Mouse (Mus musculus) bone marrow, adult 2 months (tissue): ENCODE data around the gene Slc26a10.

Source experiments
- CTCF ChIP-seq: fragments of 200-500 bp; IDR thresholded peaks from 2 replicates; pipeline ENCODE4 v1.5.1; 2011; ENCODE audit warnings: low read length, control low read depth; ENCODE audit not compliant: control insufficient read depth, insufficient read depth
- POLR2A ChIP-seq: fragments of 200-500 bp; IDR thresholded peaks from 2 replicates; pipeline ENCODE4 v1.6.1; 2011; ENCODE audit warnings: low read depth, mild to moderate bottlenecking, control low read depth, low read length, borderline replicate concordance; ENCODE audit not compliant: control insufficient read depth

- no peak; the same call in 1 of the 2 replicates for TF ChIP-seq POLR2A
- TF ChIP-seq CTCF: no peak
Measured at GRCm38 (mm10) chr10:127193011-127193410, 12.6 kb upstream of the Slc26a10 start.
